Mouse (Mus musculus) erythroid progenitor cell, adult 5-6 weeks (primary cell): ENCODE results near the gene Tor3a. TPM values are rescaled to one million over a fixed set of nuclear protein-coding genes. Genes with fewer than 3 reads are reported as not detected.

Source experiments
- ATAC-seq: replicated peaks from 2 replicates; pipeline ENCODE4 v1.8.0; 2016; ENCODE audit warnings: moderate number of reproducible peaks, mild to moderate bottlenecking, moderate TSS enrichment, inconsistent platforms; ENCODE audit not compliant: poor library complexity, low FRiP score, severe bottlenecking
- total RNA-seq, 2 experiments: library from RNA; stranded (forward) in 1 of 2; stranded (reverse) in 1 of 2; fragments of 150-400 nt in 1 of 2; fragments of 186-747, 209-891 nt in 1 of 2; gene quantifications; 2 replicates each; pipeline versions ENCODE4 v1.2.3 to v1.2.4; 2015 to 2017; ENCODE audit warnings: low replicate concordance in 2 of 2

The Tor3a gene
- total RNA-seq (2015; ENCODE audit: low replicate concordance) (3.2 and 5.4 TPM in 2 replicates), total RNA-seq (2017; ENCODE audit: low replicate concordance) (4.1 and 10.4 TPM in 2 replicates)

- peak; percentile 84 for ATAC-seq
These were observed at the start of gene Tor3a for GRCm38 (mm10) chr1:156674195-156675000. Gene Tor3a (minus strand): TSS chr1:156674356.

- ATAC-seq = 0 out of 2 replicates have a peak, but pooled peaks have one; percentile 28
These were observed 47.9 kb upstream of the Tor3a start for GRCm38 (mm10) chr1:156722089-156722488.

GRCm38 (mm10) chr1:156720046-156720445 lies 45.9 kb upstream of the Tor3a start:
- ATAC-seq = no peak

GRCm38 (mm10) chr1:156718950-156719805 lies 45.0 kb upstream of the Tor3a start, which contains the start of gene Fam20b:
Gene Fam20b (minus strand): TSS chr1:156719086.
- ATAC-seq = peak; percentile 93

GRCm38 (mm10) chr1:156718286-156718949 lies 44.3 kb upstream of the Tor3a start:
- peak; percentile 48 for ATAC-seq

- no peak for ATAC-seq
These were observed 43.7 kb upstream of the Tor3a start for GRCm38 (mm10) chr1:156717751-156718285.

GRCm38 (mm10) chr1:156716681-156717080 lies 42.5 kb upstream of the Tor3a start:
- no peak for ATAC-seq

- no peak for ATAC-seq
These were observed 36.4 kb upstream of the Tor3a start for GRCm38 (mm10) chr1:156710472-156711098.

- no peak for ATAC-seq
These were observed 34.5 kb upstream of the Tor3a start for GRCm38 (mm10) chr1:156708672-156709071.

- ATAC-seq = no peak
These were observed 31.6 kb upstream of the Tor3a start for GRCm38 (mm10) chr1:156705696-156706285.

GRCm38 (mm10) chr1:156703444-156703843 lies 29.3 kb upstream of the Tor3a start:
- ATAC-seq = no peak

- no peak for ATAC-seq
These were observed 28.0 kb upstream of the Tor3a start for GRCm38 (mm10) chr1:156702151-156702550.

GRCm38 (mm10) chr1:156686025-156686661 lies 12.0 kb upstream of the Tor3a start:
- ATAC-seq = no peak

GRCm38 (mm10) chr1:156679599-156679998 lies 5.4 kb upstream of the Tor3a start:
- ATAC-seq = no peak

- ATAC-seq = no peak
These were observed 3.1 kb upstream of the Tor3a start for GRCm38 (mm10) chr1:156677230-156677629.

- no peak for ATAC-seq
These were observed 2.4 kb upstream of the Tor3a start for GRCm38 (mm10) chr1:156676596-156676995.

GRCm38 (mm10) chr1:156676171-156676570 lies 2.0 kb upstream of the Tor3a start:
- peak; percentile 61; the same call in 1 of the 2 replicates for ATAC-seq

GRCm38 (mm10) chr1:156673476-156674194 lies 521 bp downstream of the Tor3a start:
- peak; percentile 40 for ATAC-seq
